Mouse (Mus musculus) CH12.LX (cell line): ENCODE measurements around the gene Cd247. TPM values are rescaled to one million over a fixed set of nuclear protein-coding genes. Genes with fewer than 3 reads are reported as not detected.

Experiments used
- DNase-seq: peaks from one replicate; pipeline ENCODE4 v3.0.0-alpha.2; 2013; ENCODE audit errors: extremely low read depth
- H3K27ac ChIP-seq: 2 replicates; pipeline ENCODE4 v1.5.1; 2012; ENCODE audit warnings: low read depth, mild to moderate bottlenecking, control low read depth, moderate library complexity; ENCODE audit not compliant: insufficient read depth
- H3K27me3 ChIP-seq: replicated peaks from 2 replicates; pipeline ENCODE3; 2012; ENCODE audit warnings: inconsistent platforms
- H3K36me3 ChIP-seq, 2 experiments: replicated peaks in 1 of 2; 2 replicates each; pipeline versions ENCODE3 to v1.6.1; 2012; ENCODE audit warnings: inconsistent platforms in 1 of 2, low read length in 1 of 2, mild to moderate bottlenecking in 1 of 2, mixed read lengths in 1 of 2, moderate library complexity in 1 of 2; ENCODE audit not compliant: control insufficient read depth in 1 of 2, insufficient read depth in 1 of 2
- H3K4me1 ChIP-seq, 2 experiments: 2 replicates each; pipeline ENCODE4 v1.6.1; 2012; ENCODE audit warnings: inconsistent platforms in 1 of 2, moderate library complexity in 1 of 2; ENCODE audit not compliant: insufficient read depth in 2 of 2, control insufficient read depth in 1 of 2
- H3K4me2 ChIP-seq: 2 replicates; pipeline ENCODE4 v1.6.1; 2012; ENCODE audit warnings: low read depth, mild to moderate bottlenecking, control low read depth; ENCODE audit not compliant: poor library complexity, insufficient read depth, severe bottlenecking
- H3K4me3 ChIP-seq, 3 experiments: fragments of 150-350 bp in 1 of 3; sonication (generic) in 1 of 3; replicated peaks in 1 of 3; 2 replicates each; pipeline versions ENCODE3 to v1.5.1; 2011 to 2012; ENCODE audit warnings: low read depth in 2 of 3, low read length in 2 of 3, mild to moderate bottlenecking in 2 of 3, moderate library complexity in 2 of 3, control low read depth in 1 of 3, improper control_type of control experiment in 1 of 3, inconsistent platforms in 1 of 3, mixed read lengths in 1 of 3; ENCODE audit not compliant: poor library complexity in 1 of 3
- H3K79me2 ChIP-seq: replicated peaks from 2 replicates; pipeline ENCODE4 v1.6.1; 2012; ENCODE audit warnings: mild to moderate bottlenecking, moderate library complexity; ENCODE audit not compliant: control insufficient read depth, poor library complexity, insufficient read depth, severe bottlenecking; ENCODE audit errors: extremely low read depth
- H3K9ac ChIP-seq: 2 replicates; pipeline ENCODE4 v1.6.1; 2012; ENCODE audit warnings: low read depth, mild to moderate bottlenecking, control low read depth, moderate library complexity; ENCODE audit not compliant: insufficient read depth
- H3K9me3 ChIP-seq: replicated peaks from 2 replicates; pipeline ENCODE3; 2012; ENCODE audit warnings: low read length, inconsistent platforms, mixed read lengths
- CHD2 ChIP-seq: IDR thresholded peaks from 2 replicates; pipeline ENCODE4 v1.6.1; 2011; ENCODE audit warnings: low read length, improper control_type of control experiment
- E2F4 ChIP-seq: IDR thresholded peaks from 2 replicates; pipeline ENCODE4 v1.6.1; 2011; ENCODE audit warnings: low read depth, low read length, improper control_type of control experiment; ENCODE audit not compliant: insufficient replicate concordance
- ETS1 ChIP-seq: conservative IDR thresholded peaks from 2 replicates; pipeline ENCODE4 v1.6.1; 2012; ENCODE audit warnings: low read depth, mild to moderate bottlenecking, inconsistent platforms, low read length, improper control_type of control experiment, moderate library complexity
- IRF4 ChIP-seq: IDR thresholded peaks from 2 replicates; pipeline ENCODE4 v1.6.1; 2014; ENCODE audit warnings: low read depth, mild to moderate bottlenecking, inconsistent platforms, low read length, improper control_type of control experiment
- JUN ChIP-seq: IDR thresholded peaks from 2 replicates; pipeline ENCODE4 v1.6.1; 2011; ENCODE audit warnings: low read depth, mild to moderate bottlenecking, low read length, improper control_type of control experiment, moderate library complexity; ENCODE audit not compliant: insufficient read depth
- JUND ChIP-seq: conservative IDR thresholded peaks from 2 replicates; pipeline ENCODE4 v1.6.1; 2011; ENCODE audit warnings: low read depth, low read length, improper control_type of control experiment
- MAZ ChIP-seq: IDR thresholded peaks from 2 replicates; pipeline ENCODE4 v1.6.1; 2012; ENCODE audit warnings: low read depth, mild to moderate bottlenecking, inconsistent platforms, low read length, improper control_type of control experiment, moderate library complexity
- NRF1 ChIP-seq: IDR thresholded peaks from 2 replicates; pipeline ENCODE4 v1.6.1; 2014; ENCODE audit warnings: low read depth, mild to moderate bottlenecking, inconsistent platforms, low read length, improper control_type of control experiment, moderate library complexity
- POLR2AphosphoS2 ChIP-seq: IDR thresholded peaks from 2 replicates; pipeline ENCODE4 v1.6.1; 2011; ENCODE audit warnings: low read depth, low read length, improper control_type of control experiment
- RAD21 ChIP-seq: IDR thresholded peaks from 2 replicates; pipeline ENCODE4 v1.6.1; 2011; ENCODE audit warnings: low read depth, mild to moderate bottlenecking, low read length, improper control_type of control experiment, moderate library complexity
- RCOR1 ChIP-seq: conservative IDR thresholded peaks from 2 replicates; pipeline ENCODE4 v1.6.1; 2012; ENCODE audit warnings: low read depth, mild to moderate bottlenecking, inconsistent platforms, low read length, improper control_type of control experiment
- USF2 ChIP-seq: conservative IDR thresholded peaks from 2 replicates; pipeline ENCODE4 v1.6.1; 2011; ENCODE audit warnings: low read depth, low read length, improper control_type of control experiment
- ZKSCAN1 ChIP-seq: IDR thresholded peaks from 2 replicates; pipeline ENCODE4 v1.6.1; 2012; ENCODE audit warnings: low read depth, inconsistent platforms, low read length, improper control_type of control experiment, borderline replicate concordance
- ZMIZ1 ChIP-seq: IDR thresholded peaks from 2 replicates; pipeline ENCODE4 v1.6.1; 2012; ENCODE audit warnings: low read depth, mild to moderate bottlenecking, inconsistent platforms, low read length, improper control_type of control experiment
- ZNF384 ChIP-seq: IDR thresholded peaks from 2 replicates; pipeline ENCODE4 v1.6.1; 2012; ENCODE audit warnings: low read depth, low read length, improper control_type of control experiment, inconsistent platforms
- dilution Hi-C: fragments of 300-500 bp; cut with MboI; formaldehyde crosslinking; loops from 2 replicates; pipeline ENCODE4 v1.14.3; 2020; ENCODE audit warnings: low sequenced_read_pairs; ENCODE audit not compliant: extremely low pct_unique_long_range_greater_than_20kb, extremely low pct_ligation_motif_present
- in situ Hi-C: fragments of 300-500 bp; cut with MboI; formaldehyde crosslinking; loops from 3 replicates; pipeline ENCODE4 v1.14.3; 2019; ENCODE audit warnings: low sequenced_read_pairs, low pct_ligation_motif_present, low pct_unique_long_range_greater_than_20kb, mixed read lengths
- polyA plus RNA-seq: library from polyadenylated mRNA; unstranded; fragments of >175 nt; gene quantifications from 2 replicates; pipeline ENCODE4 v1.2.1, GENCODE M21; 2012; ENCODE audit warnings: low read depth; ENCODE audit not compliant: insufficient read length
- total RNA-seq, 2 experiments: library from RNA; depleted of rRNA; stranded (reverse); fragments of 300-350 nt in 1 of 2; fragments of >200 nt in 1 of 2; gene quantifications; 2 replicates each; pipeline ENCODE4 v1.2.3; 2012 to 2014

Gene Cd247
- total and polyA plus RNA-seq, 3 experiments, result 1.3 to 2.0 TPM; not detected in 1

DNA sequence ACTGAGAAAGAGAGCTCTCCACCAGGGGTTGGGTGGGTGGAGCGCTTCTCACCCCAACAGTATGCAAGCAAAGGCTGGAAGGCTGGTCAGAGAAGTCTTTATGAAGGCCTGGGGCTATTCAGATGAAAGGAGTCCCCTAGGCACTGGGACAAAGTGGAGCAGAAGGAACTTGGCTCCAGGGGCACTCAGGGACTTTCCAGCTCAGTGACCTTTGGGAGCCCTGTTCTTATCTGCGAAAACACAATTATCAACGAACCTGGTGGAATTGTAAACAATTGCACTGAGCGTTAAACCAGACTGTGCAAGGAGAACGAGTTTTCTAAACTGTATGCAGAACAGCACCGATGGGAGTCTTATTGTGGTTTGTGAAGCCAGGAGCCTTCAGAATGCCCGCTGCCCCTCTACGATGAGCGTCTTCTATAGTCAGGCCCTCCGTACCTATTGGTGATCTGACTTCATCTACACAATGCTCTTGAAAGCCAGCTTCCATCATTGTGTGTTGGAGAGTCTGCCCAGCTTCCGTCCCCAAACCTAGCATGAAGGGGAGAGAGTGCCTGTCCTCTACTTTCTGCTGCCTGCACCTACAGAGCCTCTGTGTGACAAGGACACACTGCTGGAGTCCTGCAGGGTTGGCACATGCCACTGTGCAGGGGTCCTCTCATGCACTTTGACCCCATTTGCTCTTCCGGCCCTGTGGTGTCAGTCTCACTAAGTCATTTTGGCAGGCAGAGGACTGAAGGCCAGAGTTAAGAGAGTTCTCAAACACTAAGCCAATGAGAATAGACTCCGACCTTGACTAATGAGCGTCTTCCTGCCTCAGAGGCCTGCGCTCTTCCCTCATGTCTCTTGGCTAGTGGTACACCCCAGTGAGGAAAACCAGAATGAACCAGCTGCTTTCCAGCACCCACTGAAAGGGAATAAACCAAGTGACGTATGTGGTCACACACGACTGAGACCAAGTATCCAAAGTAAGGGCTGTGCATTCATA lies 61.3 kb downstream of the Cd247 start:
- no peak for DNase-seq
- dilution Hi-C loops (no loop called here), in situ Hi-C loops (loop anchor here (10.0 kb wide), 2 partner anchors 135 to 305 kb away; no protein-coding TSS in a partner anchor)
- TF ChIP-seq RCOR1, result no peak
- no peak for TF ChIP-seq POLR2AphosphoS2
- TF ChIP-seq JUN, result no peak
- TF ChIP-seq RAD21, result no peak
- TF ChIP-seq USF2, result no peak
- peaks cover 5 to 15% of the 10 kb centered on the region in 2 experiments for H3K4me1 ChIP-seq
- H3K36me3 ChIP-seq, result no peaks in the 10 kb centered on the region
- no peak overlapping the region for H3K9ac ChIP-seq
- no peak overlapping the region for H3K4me3 ChIP-seq
- no peaks in the 10 kb centered on the region for H3K79me2 ChIP-seq
- H3K27ac ChIP-seq, result no peak overlapping the region
- no peak overlapping the region for H3K4me2 ChIP-seq
- H3K9me3 ChIP-seq, result no peaks in the 10 kb centered on the region
- H3K27me3 ChIP-seq, result peaks cover 9% of the 10 kb centered on the region

DNA sequence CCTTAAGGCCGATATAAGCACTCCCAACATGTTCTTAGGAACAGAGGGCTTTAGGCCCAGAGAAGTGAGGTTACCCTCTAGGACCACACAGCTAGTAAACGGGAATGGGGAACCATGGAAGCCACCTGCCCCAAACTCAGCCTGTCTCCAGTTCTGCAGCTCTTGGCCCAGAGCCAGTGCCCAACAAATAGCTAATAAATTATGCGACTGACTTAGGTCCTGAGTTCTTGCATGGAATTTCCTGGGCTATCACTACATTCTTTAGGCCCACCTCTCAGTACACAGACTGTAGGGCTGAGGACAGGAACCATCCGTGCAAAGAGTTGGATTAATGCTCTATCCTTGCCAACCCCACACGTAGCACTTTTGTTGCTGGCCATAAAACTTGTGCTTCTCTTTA lies 63.6 kb downstream of the Cd247 start:
- TF ChIP-seq E2F4 (no peak), NRF1 (no peak), USF2 (no peak)
- Histone ChIP-seq H3K27me3 (no peaks in the 10 kb centered on the region), H3K27ac (no peak overlapping the region), H3K9me3 (no peaks in the 10 kb centered on the region), H3K9ac (no peak overlapping the region), H3K79me2 (no peaks in the 10 kb centered on the region), H3K36me3 (no peaks in the 10 kb centered on the region), H3K4me1 (peaks cover 5 to 9% of the 10 kb centered on the region in 2 experiments; a peak in 3 of 4 replicates), H3K4me3 (no peak overlapping the region), H3K4me2 (no peak overlapping the region)
- dilution Hi-C loops, result no loop called here
- no peak for DNase-seq
- in situ Hi-C loops, result loop anchor here (10.0 kb wide), 2 partner anchors 133 to 303 kb away; no protein-coding TSS in a partner anchor

DNA sequence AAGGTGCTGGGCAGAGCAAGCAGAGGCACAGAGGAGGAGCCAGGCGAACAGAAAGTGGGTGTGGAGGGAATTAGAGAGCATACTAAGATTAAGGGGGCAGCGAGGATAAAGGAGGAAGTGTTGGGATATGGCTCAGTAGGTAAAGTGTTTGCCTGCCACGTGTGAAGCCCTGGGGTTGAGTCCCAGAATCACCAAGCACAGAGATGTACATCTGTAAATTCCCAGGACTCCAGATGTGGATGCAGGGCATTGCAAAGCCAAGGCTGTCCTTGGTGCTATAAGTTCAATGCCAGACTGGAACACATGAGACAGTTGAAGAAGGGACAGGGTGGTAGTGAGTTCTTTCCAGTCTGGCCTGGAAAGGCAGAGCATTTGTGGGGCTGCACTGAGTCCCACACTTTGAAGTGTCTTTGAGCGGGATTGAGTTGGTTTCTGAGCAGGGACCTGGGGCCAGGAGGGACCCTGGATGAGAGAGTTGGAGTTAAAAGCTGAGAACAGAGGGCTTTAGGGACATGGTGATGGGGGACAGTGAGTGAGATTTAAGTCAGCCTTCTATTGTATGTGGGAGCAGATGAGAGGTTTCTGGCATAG lies 64.7 kb downstream of the Cd247 start:
- in situ Hi-C loops (loop anchor here (10.0 kb wide), 2 partner anchors 132 to 302 kb away; no protein-coding TSS in a partner anchor), dilution Hi-C loops (no loop called here)
- Histone ChIP-seq H3K9ac (no peak overlapping the region), H3K4me3 (no peak overlapping the region), H3K9me3 (no peaks in the 10 kb centered on the region), H3K4me1 (peaks cover 5 to 9% of the 10 kb centered on the region in 2 experiments; a peak in 3 of 4 replicates), H3K27me3 (no peaks in the 10 kb centered on the region), H3K79me2 (no peaks in the 10 kb centered on the region), H3K4me2 (no peak overlapping the region), H3K27ac (no peak overlapping the region), H3K36me3 (no peaks in the 10 kb centered on the region)
- TF ChIP-seq ETS1, result no peak
- no peak for TF ChIP-seq JUND
- no peak for TF ChIP-seq MAZ
- TF ChIP-seq ZMIZ1, result no peak
- TF ChIP-seq ZNF384, result no peak
- TF ChIP-seq POLR2AphosphoS2, result no peak
- TF ChIP-seq IRF4, result no peak
- no peak for TF ChIP-seq CHD2
- no peak for TF ChIP-seq E2F4
- no peak for TF ChIP-seq ZKSCAN1
- DNase-seq, result no peak
